ENCODE assay signal across 13 mouse cellular contexts in genomic region chr13:63276389-63276788, GRCm38 (mm10).
A peak's percentile ranks its signal among the peaks of the same experiment; 100 is the strongest.
DNase-seq lines count a peak whose midpoint lies in the region; ATAC-seq and TF ChIP-seq lines count a peak whose summit lies in the region.
"Had no signal": no experiment of that assay in that cellular context is flagged by ENCODE, and none has a peak within 500 bp of the region (broad histone marks: within the 10 kb centered on the region; RNA-seq: fewer than 3 reads in every experiment).

No protein-coding gene starts in this region.

- peak overlapping the region; percentile 63 for H3K4me2 ChIP-seq in kidney, embryonic 16.5 days (replicated peaks; ENCODE audit: low read depth, low read length)
- H3K4me2 ChIP-seq in embryonic facial prominence, embryonic 14.5 days (ENCODE audit: low read depth, low read length): peak overlapping the region; percentile 63
- H3K4me2 ChIP-seq in limb, embryonic 15.5 days: peak overlapping the region; percentile 31
- H3K4me2 ChIP-seq: heart, embryonic 11.5 days had no signal

- no peak for DNase-seq in kidney, postnatal 10 days
- DNase-seq in A20 (ENCODE audit: low read depth, low spot score): peak; percentile 20
- DNase-seq in embryonic facial prominence, embryonic 14.5 days (ENCODE audit: low spot score): no peak
- DNase-seq in layer of hippocampus, adult 2 months (ENCODE audit: low spot score in 2 of 2): no peak
- no peak for DNase-seq in natural killer cell, adult 2 months (ENCODE audit: low spot score in 2 of 2)
- DNase-seq: cerebellum, adult 18-20 months; kidney, adult 2 months had no signal

- peaks cover 67% of the 10 kb centered on the region for H3K4me1 ChIP-seq in kidney, embryonic 16.5 days (ENCODE audit: insufficient read depth, low read length)
- H3K4me1 ChIP-seq in embryonic facial prominence, embryonic 14.5 days (ENCODE audit: control insufficient read depth, insufficient read depth, low read length): peaks cover 48% of the 10 kb centered on the region
- peaks cover 65% of the 10 kb centered on the region for H3K4me1 ChIP-seq in limb, embryonic 15.5 days

- no peaks in the 10 kb centered on the region for H3K9me3 ChIP-seq in kidney, embryonic 16.5 days (ENCODE audit: low read length)
- H3K9me3 ChIP-seq in embryonic facial prominence, embryonic 14.5 days (ENCODE audit: control insufficient read depth, low read length): no peaks in the 10 kb centered on the region
- no peaks in the 10 kb centered on the region for H3K9me3 ChIP-seq in limb, embryonic 15.5 days
- H3K9me3 ChIP-seq: hindbrain, embryonic 10.5 days had no signal

- H3K27ac ChIP-seq in kidney, embryonic 16.5 days (ENCODE audit: low read length): no peak overlapping the region
- peak overlapping the region; percentile 92 for H3K27ac ChIP-seq in embryonic facial prominence, embryonic 14.5 days (replicated peaks; ENCODE audit: low read depth, low read length)
- H3K27ac ChIP-seq in limb, embryonic 15.5 days: peak overlapping the region; percentile 84
- no peak overlapping the region for H3K27ac ChIP-seq in layer of hippocampus, adult 2 months
- H3K27ac ChIP-seq: hindbrain, embryonic 10.5 days; macrophage had no signal

- peak overlapping the region; percentile 18; the same call in 1 of the 2 replicates for H3K4me3 ChIP-seq in kidney, embryonic 16.5 days (ENCODE audit: low read length)
- peak overlapping the region; percentile 52 for H3K4me3 ChIP-seq in embryonic facial prominence, embryonic 14.5 days (ENCODE audit: low read depth, low read length)
- H3K4me3 ChIP-seq in limb, embryonic 15.5 days: peak overlapping the region; percentile 49
- H3K4me3 ChIP-seq in layer of hippocampus, adult 2 months: no peak overlapping the region
- H3K4me3 ChIP-seq: hindbrain, embryonic 10.5 days had no signal

- 75% methylated on average over 4 of the region's 4 CpGs for WGBS in kidney, embryonic 16.5 days
- WGBS in embryonic facial prominence, embryonic 14.5 days: 71% methylated on average over 4 of the region's 4 CpGs
- 73% methylated on average over 4 of the region's 4 CpGs for WGBS in limb, embryonic 15.5 days

- H3K27me3 ChIP-seq in kidney, embryonic 16.5 days (ENCODE audit: insufficient read depth, low read length): no peaks in the 10 kb centered on the region
- no peaks in the 10 kb centered on the region for H3K27me3 ChIP-seq in embryonic facial prominence, embryonic 14.5 days (replicated peaks; ENCODE audit: control insufficient read depth, insufficient read depth, low read length)
- no peaks in the 10 kb centered on the region for H3K27me3 ChIP-seq in limb, embryonic 15.5 days

- TF ChIP-seq CTCF in layer of hippocampus, adult 2 months (conservative IDR thresholded peaks at IDR 0.05): no peak

- no peak for ATAC-seq in kidney, embryonic 16.5 days (ENCODE audit: low FRiP score, low TSS enrichment)
- no peak for ATAC-seq in embryonic facial prominence, embryonic 14.5 days (ENCODE audit: low read depth)
- ATAC-seq in limb, embryonic 15.5 days (ENCODE audit: insufficient number of reproducible peaks, low FRiP score, low TSS enrichment, low read depth): no peak
- ATAC-seq: forebrain, embryonic 14.5 days had no signal

- no peak overlapping the region for H3K9ac ChIP-seq in kidney, embryonic 16.5 days (replicated peaks; ENCODE audit: low read length)
- peak overlapping the region; percentile 58 for H3K9ac ChIP-seq in embryonic facial prominence, embryonic 14.5 days (ENCODE audit: low read depth, low read length)
- no peak overlapping the region for H3K9ac ChIP-seq in limb, embryonic 15.5 days

- H3K36me3 ChIP-seq in kidney, embryonic 16.5 days (ENCODE audit: insufficient read depth, low read length): no peaks in the 10 kb centered on the region
- H3K36me3 ChIP-seq in embryonic facial prominence, embryonic 14.5 days (ENCODE audit: control insufficient read depth, insufficient read depth, low read length): no peaks in the 10 kb centered on the region
- no peaks in the 10 kb centered on the region for H3K36me3 ChIP-seq in limb, embryonic 15.5 days
- H3K36me3 ChIP-seq: hindbrain, embryonic 10.5 days had no signal

Comparison
In these comparisons a context has a peak if more than half of its experiments do, and no peak if none do; other contexts are left out.
1. H3K27ac ChIP-seq: peak in embryonic facial prominence, embryonic 14.5 days (single experiment) and limb, embryonic 15.5 days (single experiment); none in kidney, embryonic 16.5 days (single experiment) and layer of hippocampus, adult 2 months (single experiment).
2. Peak in every context shown above with its lines, with median percentiles within 50 percentile points of each other: H3K4me2 ChIP-seq.